Mouse (Mus musculus) cerebellum, adult 2 months (tissue): ENCODE results near the gene Mvb12a.

Source experiments
- CTCF ChIP-seq: fragments of 200-500 bp; IDR thresholded peaks from 2 replicates; pipeline ENCODE4 v1.5.1; 2011; ENCODE audit warnings: low read depth, mild to moderate bottlenecking, control low read depth, low read length, moderate library complexity, borderline replicate concordance; ENCODE audit not compliant: insufficient read depth
- POLR2A ChIP-seq: fragments of 200-500 bp; IDR thresholded peaks from 2 replicates; pipeline ENCODE4 v1.6.1; 2011; ENCODE audit warnings: low read length, control low read depth, borderline replicate concordance; ENCODE audit not compliant: insufficient read depth

GRCm38 (mm10) chr8:71580201-71580600, 37.5 kb downstream of the Mvb12a start:
- TF ChIP-seq POLR2A (no peak), CTCF (no peak)
